Mouse (Mus musculus): Measurements from ENCODE around the gene Lxn.

DNA sequence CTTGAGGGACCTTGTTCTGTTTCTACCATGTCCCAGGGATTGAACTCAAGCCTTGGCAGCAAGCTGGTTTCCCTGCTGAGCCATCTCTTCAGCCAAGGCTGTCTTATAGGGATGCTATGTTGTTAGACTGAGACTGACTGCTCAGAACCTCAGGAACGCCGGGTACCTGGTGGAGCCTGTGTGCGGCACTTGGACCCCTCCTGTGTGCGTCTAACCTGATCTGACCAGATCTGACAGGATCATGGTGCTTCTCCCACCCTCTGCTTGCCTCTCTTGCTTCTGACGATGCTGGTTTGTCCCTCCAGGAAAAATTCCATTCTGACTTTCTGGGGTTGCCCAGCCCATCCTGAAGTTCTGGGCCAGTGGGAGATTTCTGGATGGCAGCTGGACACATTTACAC is 2.9 kb upstream of the Lxn start:
- TF ChIP-seq CTCF (IDR thresholded peaks at IDR 0.05; ENCODE audit: low read depth, low read length) (no peak), POLR2A (IDR thresholded peaks at IDR 0.05; ENCODE audit: borderline replicate concordance, low read depth, low read length) (no peak)
